Mouse (Mus musculus) kidney, adult 2 months (tissue): ENCODE measurements around the gene Otx1. TPM values are rescaled to one million over a fixed set of nuclear protein-coding genes. Genes with fewer than 3 reads are reported as not detected.

ENCODE experiments used
- DNase-seq: peaks from one replicate; pipeline ENCODE4 v3.0.0; 2021
- H3K27ac ChIP-seq: fragments of 200-500 bp; 2 replicates; pipeline ENCODE4 v1.5.1; 2012; ENCODE audit warnings: low read depth, low read length, control low read depth, inconsistent platforms; ENCODE audit not compliant: insufficient read depth
- H3K27me3 ChIP-seq: fragments of 200-500 bp; replicated peaks from 2 replicates; pipeline ENCODE4 v1.6.1; 2012; ENCODE audit warnings: mild to moderate bottlenecking, moderate library complexity, low read length, inconsistent platforms; ENCODE audit not compliant: control insufficient read depth, insufficient read depth
- H3K36me3 ChIP-seq: fragments of 200-500 bp; 2 replicates; pipeline ENCODE4 v1.6.1; 2012; ENCODE audit warnings: mild to moderate bottlenecking, moderate library complexity, low read length, inconsistent platforms; ENCODE audit not compliant: control insufficient read depth, insufficient read depth
- H3K4me1 ChIP-seq: fragments of 200-500 bp; 2 replicates; pipeline ENCODE4 v1.6.1; 2011; ENCODE audit warnings: low read length; ENCODE audit not compliant: control insufficient read depth, insufficient read depth
- H3K4me3 ChIP-seq: fragments of 200-500 bp; 2 replicates; pipeline ENCODE4 v1.5.1; 2011; ENCODE audit warnings: mild to moderate bottlenecking, low read depth, low read length, control low read depth; ENCODE audit not compliant: insufficient read depth
- CTCF ChIP-seq: fragments of 200-500 bp; conservative IDR thresholded peaks from 2 replicates; pipeline ENCODE4 v1.5.1; 2011; ENCODE audit warnings: low read depth, mild to moderate bottlenecking, control low read depth, low read length, moderate library complexity, mixed read lengths; ENCODE audit not compliant: insufficient read depth, insufficient read length
- POLR2A ChIP-seq: fragments of 200-500 bp; IDR thresholded peaks from one replicate; pipeline ENCODE4 v1.6.1; 2011; ENCODE audit warnings: low read depth, low read length, control low read depth
- WGBS: fragments of 180-500 bp; shearing (Covaris S2); methylation state at CpG from one replicate; pipeline ENCODE4 v1.1.7; 2018; 5-methylcytosine and 5-hydroxymethylcytosine counted together
- polyA plus RNA-seq: library from polyadenylated mRNA; depleted of rRNA; stranded (reverse); fragments of >200 nt; gene quantifications from 2 replicates; pipeline ENCODE4 v1.2.3, GENCODE M21; 2012

Otx1 gene
- polyA plus RNA-seq, 1 experiment, result not detected

DNA sequence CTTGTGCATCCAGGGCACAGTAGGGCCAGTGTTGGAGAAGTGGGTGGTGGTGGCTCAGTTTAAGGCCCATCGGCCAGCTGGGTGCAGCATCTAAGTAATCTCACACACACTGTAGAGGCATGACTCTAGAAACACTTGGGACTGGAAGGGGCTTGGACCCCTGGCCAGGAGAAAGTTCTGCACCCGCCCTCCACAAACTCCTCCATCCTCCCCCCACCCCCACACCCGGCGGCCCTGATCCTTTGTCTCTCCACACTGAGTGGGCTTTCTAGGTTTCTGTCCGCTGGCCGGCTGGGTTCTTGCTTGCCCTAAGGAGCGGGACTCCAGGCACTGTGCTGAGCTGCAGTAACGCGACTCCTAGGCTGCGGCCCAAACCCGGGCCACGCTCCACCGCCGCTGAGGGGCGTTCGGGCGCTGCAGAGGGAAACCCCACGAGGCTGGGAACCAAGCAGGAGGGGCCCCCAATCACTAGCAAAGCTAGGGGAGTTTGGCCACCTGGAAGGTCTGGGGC lies 1.7 kb upstream of the Otx1 start:
- no peaks in the 10 kb centered on the region; the same call in none of the 2 replicates for H3K36me3 ChIP-seq
- TF ChIP-seq POLR2A (no peak), CTCF (no peak)
- H3K4me1 ChIP-seq, result no peaks in the 10 kb centered on the region
- no peak for DNase-seq
- H3K27me3 ChIP-seq, result peaks cover 15% of the 10 kb centered on the region
- no peak overlapping the region for H3K27ac ChIP-seq
- no peak overlapping the region for H3K4me3 ChIP-seq
- WGBS, result 32% methylated on average over 18 of the region's 18 CpGs

- Histone ChIP-seq H3K4me3 (no peak overlapping the region), H3K27me3 (peaks cover 16% of the 10 kb centered on the region), H3K4me1 (no peaks in the 10 kb centered on the region), H3K36me3 (no peaks in the 10 kb centered on the region; the same call in none of the 2 replicates), H3K27ac (no peak overlapping the region)
- WGBS, result 9% methylated on average over 31 of the region's 31 CpGs
- TF ChIP-seq CTCF, result no peak
- TF ChIP-seq POLR2A, result no peak
- peak; percentile 23 for DNase-seq
These were observed 764 bp upstream of the Otx1 start for GRCm38 (mm10) chr11:22003341-22003981.

GRCm38 (mm10) chr11:22002062-22002782 lies 475 bp downstream of the Otx1 start:
- Histone ChIP-seq H3K36me3 (no peaks in the 10 kb centered on the region; the same call in none of the 2 replicates), H3K27me3 (peaks cover 19% of the 10 kb centered on the region), H3K4me3 (peak overlapping the region; percentile 35), H3K27ac (no peak overlapping the region), H3K4me1 (no peaks in the 10 kb centered on the region)
- TF ChIP-seq POLR2A (no peak), CTCF (no peak)
- 1% methylated on average over 34 of the region's 34 CpGs for WGBS
- peak; percentile 42 for DNase-seq

GRCm38 (mm10) chr11:22001321-22002061 lies 1.2 kb downstream of the Otx1 start:
- under 1% methylated on average over 59 of the region's 59 CpGs for WGBS
- Histone ChIP-seq H3K27ac (no peak overlapping the region), H3K36me3 (no peaks in the 10 kb centered on the region; the same call in 1 of the 2 replicates), H3K27me3 (peaks cover 24% of the 10 kb centered on the region), H3K4me1 (no peaks in the 10 kb centered on the region), H3K4me3 (peak overlapping the region; percentile 35)
- peak; percentile 43 for DNase-seq
- no peak for TF ChIP-seq POLR2A
- TF ChIP-seq CTCF, result no peak

GRCm38 (mm10) chr11:22000316-22001076 lies 2.2 kb downstream of the Otx1 start:
- DNase-seq, result peak; percentile 4
- no peak overlapping the region for H3K4me3 ChIP-seq

DNA sequence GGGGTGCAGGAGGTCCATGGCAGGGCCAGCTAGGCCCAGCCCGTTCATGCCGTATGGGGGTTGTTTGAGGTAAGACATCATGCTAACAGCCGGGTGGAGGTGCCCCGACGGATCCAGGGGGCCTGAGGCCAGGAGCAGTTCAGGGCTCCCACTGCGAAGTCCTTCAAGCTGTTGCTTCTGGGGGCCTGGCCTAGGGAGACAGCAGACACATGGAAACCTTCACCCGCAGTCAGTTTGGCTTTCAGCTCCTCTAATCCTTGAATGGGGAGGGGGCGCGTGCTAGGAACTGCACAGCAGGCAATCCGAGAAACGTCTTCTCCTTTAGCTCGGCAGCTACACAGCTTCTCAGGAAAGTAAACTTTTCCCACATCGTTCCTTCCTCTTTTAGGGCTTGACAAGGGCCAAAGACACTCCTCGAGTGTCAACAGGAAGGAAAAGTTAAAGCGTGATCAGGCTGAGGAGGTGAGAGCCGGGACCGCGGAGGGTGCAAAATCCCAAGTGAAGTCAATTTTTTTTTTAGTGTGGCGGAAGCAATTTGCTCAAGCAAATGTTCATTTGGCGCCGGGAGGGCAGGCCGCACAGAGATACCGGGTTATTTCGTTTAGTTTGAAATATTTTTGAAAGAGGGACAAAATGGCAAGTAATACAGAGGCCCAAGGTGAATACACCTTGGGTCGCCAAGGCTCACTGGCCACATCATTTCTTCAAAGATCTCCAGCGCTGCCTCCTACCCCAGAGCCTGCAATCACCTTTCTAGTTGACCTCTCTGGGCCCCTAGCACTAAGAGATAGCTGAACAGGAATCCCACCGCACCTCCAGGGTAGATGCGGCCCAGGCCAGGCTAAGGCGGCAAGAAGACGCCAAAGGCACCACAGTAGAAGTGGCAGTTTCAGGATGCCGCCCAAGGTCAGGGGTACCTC lies 3.0 kb downstream of the Otx1 start:
- DNase-seq, result peak; percentile 10
- WGBS, result 42% methylated on average over 31 of the region's 31 CpGs
- H3K36me3 ChIP-seq, result no peaks in the 10 kb centered on the region
- TF ChIP-seq CTCF, result no peak
- no peak for TF ChIP-seq POLR2A
- peaks cover 26% of the 10 kb centered on the region for H3K27me3 ChIP-seq
- no peak overlapping the region for H3K27ac ChIP-seq
- H3K4me1 ChIP-seq, result no peaks in the 10 kb centered on the region
- no peak overlapping the region for H3K4me3 ChIP-seq

More at GRCm38 (mm10) chr11:22000316-22001076, 2.2 kb downstream of the Otx1 start:
- Histone ChIP-seq H3K4me1 (no peaks in the 10 kb centered on the region), H3K27ac (no peak overlapping the region), H3K27me3 (peaks cover 24% of the 10 kb centered on the region), H3K36me3 (no peaks in the 10 kb centered on the region; the same call in 1 of the 2 replicates)
- 23% methylated on average over 48 of the region's 48 CpGs for WGBS
- TF ChIP-seq CTCF, result no peak
- no peak for TF ChIP-seq POLR2A
